Mouse (Mus musculus) hindbrain, embryonic 14.5 days (tissue): ENCODE results near the gene Padi4. TPM values are rescaled to one million over a fixed set of nuclear protein-coding genes. Genes with fewer than 3 reads are reported as not detected.

ENCODE experiments used
- ATAC-seq: fragments of 200-750 bp; cut with Nextera tagmentation; 2 replicates; pipeline ENCODE4 v1.8.0; 2017; ENCODE audit warnings: moderate number of reproducible peaks, mild to moderate bottlenecking, moderate TSS enrichment, moderate library complexity; ENCODE audit not compliant: low FRiP score
- DNase-seq: peaks from one replicate; pipeline ENCODE4 v3.0.0-alpha.2; 2015; ENCODE audit warnings: low spot score
- H3K27ac ChIP-seq: fragments of 300-500 bp; sonication (generic); 2 replicates; pipeline ENCODE4 v1.5.1; 2014; ENCODE audit warnings: mild to moderate bottlenecking, moderate library complexity
- H3K27me3 ChIP-seq: fragments of 300-500 bp; sonication (generic); 2 replicates; pipeline ENCODE4 v1.6.1; 2014; ENCODE audit warnings: mild to moderate bottlenecking, low read length, mixed read lengths; ENCODE audit not compliant: control insufficient read depth, insufficient read depth
- H3K36me3 ChIP-seq: fragments of 300-500 bp; sonication (generic); replicated peaks from 2 replicates; pipeline ENCODE4 v1.6.1; 2014; ENCODE audit not compliant: control insufficient read depth, insufficient read depth
- H3K4me1 ChIP-seq: fragments of 300-500 bp; sonication (generic); replicated peaks from 2 replicates; pipeline ENCODE4 v1.6.1; 2014; ENCODE audit warnings: antibody characterized with exemption, low read length, mixed read lengths; ENCODE audit not compliant: control insufficient read depth, insufficient read depth
- H3K4me2 ChIP-seq: fragments of 300-500 bp; sonication (generic); replicated peaks from 2 replicates; pipeline ENCODE4 v1.6.1; 2014; ENCODE audit warnings: mild to moderate bottlenecking, moderate library complexity
- H3K4me3 ChIP-seq: fragments of 300-500 bp; sonication (generic); replicated peaks from 2 replicates; pipeline ENCODE4 v1.5.1; 2014; ENCODE audit warnings: mild to moderate bottlenecking, low read length
- H3K9ac ChIP-seq: fragments of 300-500 bp; sonication (generic); 2 replicates; pipeline ENCODE4 v1.6.1; 2014
- H3K9me3 ChIP-seq: fragments of 300-500 bp; sonication (generic); 2 replicates; pipeline ENCODE4 v1.6.1; 2016; ENCODE audit warnings: low read length; ENCODE audit not compliant: control insufficient read depth
- WGBS: fragments of 180-500 bp; shearing (Covaris S2); extraction: QIAGEN DNeasy Blood & Tissue Kit; methylation state at CpG from one replicate; pipeline ENCODE4 v1.1.7; 2014; 5-methylcytosine and 5-hydroxymethylcytosine counted together
- polyA plus RNA-seq: library from polyadenylated mRNA; unstranded; fragments of >200 nt; fragmentation: Nextera tagmentation; extraction: Ambion mirVana; gene quantifications from 2 replicates; pipeline ENCODE4 v1.2.1, GENCODE M21; 2014

Gene Padi4
- polyA plus RNA-seq, 1 experiment from 2014 or later, result 0.08 TPM

GRCm38 (mm10) chr4:140812191-140812590 lies 38.2 kb upstream of the Padi4 start:
- Histone ChIP-seq H3K27me3 (no peaks in the 10 kb centered on the region), H3K9me3 (no peaks in the 10 kb centered on the region), H3K4me1 (peaks cover 11% of the 10 kb centered on the region; the same call in 1 of the 2 replicates), H3K4me2 (no peak overlapping the region), H3K9ac (no peak overlapping the region), H3K4me3 (no peak overlapping the region), H3K36me3 (no peaks in the 10 kb centered on the region), H3K27ac (no peak overlapping the region)
- WGBS, result 78% methylated on average over 8 of the region's 8 CpGs
- ATAC-seq (no peak), DNase-seq (no peak)

GRCm38 (mm10) chr4:140810458-140811260 lies 36.6 kb upstream of the Padi4 start, which contains the start of gene Padi3:
Gene Padi3 (minus strand): TSS chr4:140810648.
- Histone ChIP-seq H3K27me3 (no peaks in the 10 kb centered on the region), H3K36me3 (no peaks in the 10 kb centered on the region), H3K9ac (no peak within 1 kb of the TSS), H3K4me3 (no peak within 1 kb of the TSS), H3K9me3 (no peaks in the 10 kb centered on the region), H3K4me2 (no peak within 1 kb of the TSS), H3K4me1 (peaks cover 11% of the 10 kb centered on the region; the same call in 1 of the 2 replicates), H3K27ac (no peak within 1 kb of the TSS)
- DNase-seq (no peak), ATAC-seq (no peak)
- WGBS, result 76% methylated on average over 16 of the region's 16 CpGs

GRCm38 (mm10) chr4:140809118-140809517 lies 35.1 kb upstream of the Padi4 start:
- Histone ChIP-seq H3K9ac (no peak overlapping the region), H3K4me2 (no peak overlapping the region), H3K36me3 (no peaks in the 10 kb centered on the region), H3K27ac (no peak overlapping the region), H3K9me3 (no peaks in the 10 kb centered on the region), H3K27me3 (no peaks in the 10 kb centered on the region), H3K4me1 (peaks cover 11% of the 10 kb centered on the region; the same call in 1 of the 2 replicates), H3K4me3 (no peak overlapping the region)
- DNase-seq (no peak), ATAC-seq (no peak)
- WGBS, result 85% methylated on average over 8 of the region's 8 CpGs

- H3K36me3 ChIP-seq, result no peaks in the 10 kb centered on the region
- no peak overlapping the region for H3K4me2 ChIP-seq
- no peaks in the 10 kb centered on the region for H3K9me3 ChIP-seq
- H3K4me1 ChIP-seq, result no peaks in the 10 kb centered on the region
- DNase-seq (no peak), ATAC-seq (no peak)
- H3K27me3 ChIP-seq, result no peaks in the 10 kb centered on the region
- WGBS, result 87% methylated on average over 9 of the region's 9 CpGs
- no peak overlapping the region for H3K27ac ChIP-seq
- H3K4me3 ChIP-seq, result no peak overlapping the region
- no peak overlapping the region for H3K9ac ChIP-seq
Measured at GRCm38 (mm10) chr4:140804601-140805000, 30.6 kb upstream of the Padi4 start.

- ATAC-seq (no peak), DNase-seq (no peak)
- Histone ChIP-seq H3K36me3 (no peaks in the 10 kb centered on the region), H3K27ac (no peak overlapping the region), H3K4me2 (no peak overlapping the region), H3K9me3 (no peaks in the 10 kb centered on the region), H3K27me3 (no peaks in the 10 kb centered on the region), H3K4me3 (no peak overlapping the region), H3K4me1 (no peaks in the 10 kb centered on the region), H3K9ac (no peak overlapping the region)
- WGBS, result 77% methylated on average over 3 of the region's 3 CpGs
Measured at GRCm38 (mm10) chr4:140801364-140801763, 27.3 kb upstream of the Padi4 start.

GRCm38 (mm10) chr4:140796786-140797185 lies 22.8 kb upstream of the Padi4 start:
- Histone ChIP-seq H3K4me2 (no peak overlapping the region), H3K9me3 (no peaks in the 10 kb centered on the region), H3K27me3 (no peaks in the 10 kb centered on the region), H3K4me3 (no peak overlapping the region), H3K9ac (no peak overlapping the region), H3K36me3 (no peaks in the 10 kb centered on the region), H3K4me1 (no peaks in the 10 kb centered on the region), H3K27ac (no peak overlapping the region)
- DNase-seq, result no peak
- ATAC-seq, result no peak
- WGBS, result 82% methylated on average over 3 of the region's 3 CpGs

GRCm38 (mm10) chr4:140794678-140795077 lies 20.6 kb upstream of the Padi4 start:
- Histone ChIP-seq H3K4me1 (no peaks in the 10 kb centered on the region), H3K36me3 (no peaks in the 10 kb centered on the region), H3K27me3 (no peaks in the 10 kb centered on the region), H3K4me3 (no peak overlapping the region), H3K9me3 (no peaks in the 10 kb centered on the region), H3K9ac (no peak overlapping the region), H3K4me2 (no peak overlapping the region), H3K27ac (no peak overlapping the region)
- WGBS, result 89% methylated on average over 9 of the region's 9 CpGs
- ATAC-seq, result no peak
- DNase-seq, result no peak

- no peaks in the 10 kb centered on the region for H3K9me3 ChIP-seq
- H3K4me1 ChIP-seq, result no peaks in the 10 kb centered on the region
- no peak for DNase-seq
- H3K27me3 ChIP-seq, result no peaks in the 10 kb centered on the region
- no peaks in the 10 kb centered on the region for H3K36me3 ChIP-seq
- no peak for ATAC-seq
- H3K4me3 ChIP-seq, result no peak overlapping the region
- WGBS, result 47% methylated on average over 9 of the region's 9 CpGs
- H3K4me2 ChIP-seq, result no peak overlapping the region
- no peak overlapping the region for H3K9ac ChIP-seq
- H3K27ac ChIP-seq, result no peak overlapping the region
Measured at GRCm38 (mm10) chr4:140793795-140794194, 19.8 kb upstream of the Padi4 start.

- H3K36me3 ChIP-seq, result no peaks in the 10 kb centered on the region
- 90% methylated on average over 7 of the region's 7 CpGs for WGBS
- ATAC-seq, result no peak
Measured at GRCm38 (mm10) chr4:140792584-140792983, 18.5 kb upstream of the Padi4 start.

More at GRCm38 (mm10) chr4:140792584-140792983, 18.5 kb upstream of the Padi4 start:
- no peak overlapping the region for H3K27ac ChIP-seq
- H3K9me3 ChIP-seq, result no peaks in the 10 kb centered on the region
- H3K4me3 ChIP-seq, result no peak overlapping the region
- no peaks in the 10 kb centered on the region for H3K27me3 ChIP-seq
- H3K4me1 ChIP-seq, result no peaks in the 10 kb centered on the region
- H3K4me2 ChIP-seq, result no peak overlapping the region
- H3K9ac ChIP-seq, result no peak overlapping the region
- DNase-seq, result no peak
